Mouse (Mus musculus) 416B (cell line): ENCODE measurements at regions not wholly inside any gene's neighbourhood (a gene's known extent, or its start where the extent isn't known, plus 50 kb on each side); places are given as distances from the start of the nearest gene placed in this dataset.

Source experiments
- DNase-seq: peaks from one replicate; pipeline ENCODE4 v3.0.0; 2011; ENCODE audit warnings: low read depth

DNA sequence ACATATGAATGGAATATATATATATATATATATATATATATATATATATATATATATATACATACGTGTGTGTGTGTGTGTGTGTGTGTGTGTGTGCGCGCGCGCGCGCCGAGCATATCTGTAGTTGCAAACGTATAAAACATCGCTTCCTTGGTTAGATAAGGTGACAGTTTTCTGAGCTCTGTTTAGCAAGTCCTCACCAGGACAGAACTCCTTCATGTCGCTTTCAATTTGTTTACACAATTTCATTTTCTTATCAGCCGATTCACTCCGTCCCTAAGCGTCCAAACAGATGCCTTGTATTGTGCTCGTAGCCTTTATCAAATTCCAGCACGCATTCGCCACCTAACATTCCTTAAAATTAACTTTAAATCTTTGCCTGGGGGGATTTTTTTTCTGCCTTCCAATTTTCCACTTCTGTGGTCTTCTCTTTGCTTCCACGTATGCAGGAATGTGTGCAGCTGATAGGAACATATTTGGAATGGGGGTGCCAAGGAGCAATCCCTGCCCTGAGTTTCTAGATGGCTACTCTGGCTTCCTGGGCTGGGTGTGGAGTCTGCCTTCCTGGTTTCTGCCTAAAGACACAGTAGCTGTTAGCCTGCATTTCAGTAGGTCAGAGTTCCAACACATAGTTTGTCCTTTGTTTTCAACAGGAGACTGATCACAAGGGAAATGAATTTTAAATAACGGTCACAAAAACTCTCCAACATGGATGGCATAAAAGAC lies 575.7 kb downstream of the Robo2 start:
- DNase-seq = no peak

DNA sequence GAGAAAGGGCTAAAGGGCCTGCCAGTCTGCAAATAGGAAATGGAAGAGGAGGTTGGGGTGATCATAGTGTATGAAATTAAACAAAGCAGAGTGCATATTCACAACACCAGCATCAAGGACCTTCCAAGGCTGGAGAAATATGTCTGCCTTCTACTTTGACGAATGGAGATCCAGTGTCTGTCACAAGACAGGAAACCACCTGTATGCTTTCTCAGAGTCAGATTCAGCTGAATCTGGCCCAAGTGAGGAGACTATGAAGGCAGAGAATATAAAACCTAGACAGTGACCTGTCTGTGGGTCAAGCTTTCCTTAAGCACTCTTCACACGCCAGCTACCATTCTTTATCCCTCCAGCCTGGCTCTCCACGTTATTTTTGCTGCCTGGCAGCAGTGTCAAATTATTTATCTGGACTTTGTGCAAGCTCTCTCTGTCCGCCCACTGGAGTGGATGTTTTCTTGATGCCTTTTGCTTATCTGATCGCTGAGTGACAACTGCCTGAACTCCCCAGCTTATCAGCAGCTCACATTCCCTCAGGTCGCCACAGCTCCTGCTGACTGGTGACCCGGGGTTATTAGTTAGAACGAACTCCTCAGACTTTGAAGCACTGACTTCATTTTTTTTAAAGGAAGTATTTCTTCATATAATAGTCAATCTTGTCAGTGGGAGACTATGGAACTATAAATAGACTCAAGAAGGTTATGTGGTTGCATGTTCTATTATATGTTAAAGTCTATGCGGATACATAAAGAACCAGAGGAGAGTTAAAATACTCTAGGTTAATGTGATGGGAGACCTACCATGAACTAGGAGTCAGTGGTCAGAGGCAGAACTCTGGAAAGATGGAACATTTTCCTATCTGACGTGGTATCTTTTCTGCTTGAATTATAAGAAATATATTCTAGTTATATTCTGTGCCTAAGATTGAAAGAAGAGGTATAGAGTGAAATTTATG lies 590.0 kb downstream of the Robo2 start:
- DNase-seq = peak; percentile 97

DNA sequence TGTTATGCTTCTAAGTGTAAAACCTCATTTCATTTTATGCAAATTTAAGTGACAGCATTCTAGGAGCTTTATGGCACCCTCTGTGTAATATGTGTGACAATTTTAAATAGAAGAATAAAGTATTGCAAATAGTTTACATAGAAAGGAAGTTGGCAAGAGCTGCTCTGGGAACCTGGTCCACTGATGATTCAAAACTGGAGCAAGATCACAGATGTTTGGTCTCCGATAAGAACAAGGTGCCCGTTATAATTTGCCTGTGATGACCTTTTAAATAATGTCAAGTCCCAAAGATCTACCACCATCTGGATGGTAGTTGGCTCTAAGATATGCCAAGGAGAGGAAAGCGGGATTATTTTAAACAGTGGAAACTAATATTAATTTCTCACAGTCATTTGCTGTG lies 607.1 kb downstream of the Robo2 start:
- DNase-seq = no peak

- DNase-seq = no peak
These were observed 615.0 kb downstream of the Robo2 start for GRCm38 (mm10) chr16:73796528-73797171.

- DNase-seq = no peak
These were observed 626.6 kb downstream of the Robo2 start for GRCm38 (mm10) chr16:73785074-73785438.

GRCm38 (mm10) chr16:73784296-73785073 lies 627.1 kb downstream of the Robo2 start:
- no peak for DNase-seq

DNA sequence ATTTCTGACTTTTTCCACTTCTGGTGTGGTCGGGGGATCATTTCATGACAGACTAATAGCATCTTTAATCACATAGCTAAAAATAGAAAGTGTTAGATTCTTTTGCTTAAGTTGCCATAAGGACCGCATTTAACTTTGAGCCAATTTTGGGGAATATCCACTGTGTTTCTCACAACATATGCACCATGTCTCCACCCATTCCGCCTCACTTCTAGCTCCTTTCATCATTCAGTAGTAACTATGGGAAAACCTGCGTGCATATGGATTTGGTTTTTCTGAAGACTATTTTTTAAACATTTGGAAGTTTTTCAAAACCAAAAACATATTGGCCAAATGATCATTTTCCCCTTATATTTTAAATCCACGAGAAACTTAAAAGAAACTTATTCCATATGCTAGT lies 639.2 kb downstream of the Robo2 start:
- no peak for DNase-seq

DNA sequence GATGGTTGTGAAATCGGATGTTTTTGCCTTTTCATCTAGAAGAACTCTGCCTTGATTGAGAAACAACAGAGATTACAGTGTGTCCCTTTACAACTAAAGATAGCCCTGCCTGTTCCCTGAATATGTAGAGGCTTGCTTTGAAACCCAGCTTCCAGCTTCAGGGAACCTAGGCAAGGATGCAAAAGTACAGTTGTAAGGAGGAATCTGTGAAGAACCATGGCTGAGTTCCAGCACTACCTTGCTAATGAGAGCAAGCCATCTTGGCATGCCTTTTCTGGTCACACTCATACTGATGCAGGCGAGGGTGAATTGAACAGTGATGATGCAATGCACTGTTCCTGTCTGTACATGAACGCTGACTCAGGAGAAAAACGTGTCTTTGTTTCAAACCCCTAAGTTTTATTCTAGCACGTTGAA lies 641.2 kb downstream of the Robo2 start:
- peak; percentile 56 for DNase-seq

DNA sequence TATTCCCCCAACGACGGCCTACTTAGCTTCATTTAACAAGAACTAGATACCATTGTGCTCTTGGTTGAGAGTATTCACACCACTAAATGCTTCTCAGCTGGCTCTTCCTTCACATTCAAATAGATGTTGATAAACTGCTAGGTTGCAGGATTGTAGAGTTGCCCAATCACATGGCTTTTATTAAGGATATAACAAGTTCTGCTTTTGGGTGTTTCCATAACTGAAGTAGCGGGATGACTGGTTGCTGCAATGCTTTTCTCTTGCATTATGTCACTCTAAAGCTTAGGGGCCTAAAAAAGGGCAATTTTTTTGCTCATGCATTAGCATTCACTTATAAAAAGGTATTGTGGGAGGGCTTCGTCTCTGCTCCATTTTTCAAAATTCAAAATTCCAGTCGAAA lies 641.9 kb downstream of the Robo2 start:
- peak; percentile 52 for DNase-seq

- no peak for DNase-seq
These were observed 642.9 kb downstream of the Robo2 start for GRCm38 (mm10) chr16:73768706-73769105.

- DNase-seq = no peak
These were observed 646.4 kb downstream of the Robo2 start for GRCm38 (mm10) chr16:73765184-73765583.

DNA sequence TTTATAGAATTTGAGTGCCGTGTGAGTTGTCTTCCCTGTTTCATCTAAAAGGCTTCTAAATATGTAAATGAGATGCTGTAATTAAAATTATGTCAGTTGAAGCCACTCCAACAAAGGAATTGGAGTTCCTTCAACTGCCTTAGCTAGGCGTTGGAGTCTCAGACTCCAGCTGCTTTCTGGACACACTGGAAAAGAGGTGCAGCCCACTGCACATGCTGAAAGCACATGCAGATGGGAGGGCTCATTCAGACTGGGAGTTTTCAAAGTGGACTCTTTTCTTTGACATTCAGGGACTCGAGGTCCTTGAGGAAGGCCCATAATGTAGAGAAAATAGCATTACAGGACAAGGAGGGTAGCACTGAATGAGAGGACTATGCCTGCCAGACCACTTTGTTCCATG lies 650.7 kb downstream of the Robo2 start:
- no peak for DNase-seq

DNA sequence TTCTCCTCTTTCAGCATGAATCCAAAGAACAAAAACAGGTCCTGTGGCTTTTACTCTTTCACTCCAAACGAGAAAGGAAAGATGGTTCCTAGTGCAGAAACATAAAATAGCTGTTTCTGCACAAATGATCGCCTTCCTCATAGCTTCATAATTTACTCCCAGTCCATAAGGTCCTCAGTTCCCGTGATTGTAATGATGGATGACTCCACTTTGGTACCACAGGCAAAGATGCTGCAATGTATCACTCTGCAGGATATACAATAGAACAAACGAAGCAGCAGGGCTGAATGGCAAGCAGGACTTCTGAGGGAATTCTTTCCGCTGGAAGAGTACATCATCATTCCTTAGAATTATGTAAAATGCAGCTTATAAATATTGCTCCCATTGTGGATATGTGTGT lies 652.8 kb downstream of the Robo2 start:
- DNase-seq = no peak

GRCm38 (mm10) chr16:73754302-73754701 lies 657.3 kb downstream of the Robo2 start:
- DNase-seq = peak; percentile 5

DNA sequence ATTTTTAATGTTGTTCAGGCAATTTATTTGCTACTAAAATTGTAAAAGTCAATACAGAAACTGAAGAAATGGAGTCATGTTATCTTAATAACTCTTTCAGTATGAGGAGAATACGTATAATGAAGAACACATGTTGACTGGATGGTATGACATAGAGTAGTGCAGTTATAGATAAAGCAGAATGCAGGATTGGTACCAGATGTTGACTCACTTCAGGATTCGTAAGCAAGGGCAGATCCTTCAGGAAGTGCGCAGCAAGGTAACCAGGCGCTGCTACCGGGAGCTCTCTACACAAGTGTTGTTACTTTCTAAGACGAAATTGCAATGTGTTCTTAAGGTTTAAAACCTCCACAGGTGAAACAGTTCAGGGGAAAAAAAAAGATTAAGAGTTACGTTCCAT lies 683.3 kb downstream of the Robo2 start:
- no peak for DNase-seq

GRCm38 (mm10) chr16:73719691-73720090 lies 691.9 kb downstream of the Robo2 start:
- peak; percentile 10 for DNase-seq

- peak; percentile 64 for DNase-seq
These were observed 695.3 kb downstream of the Robo2 start for GRCm38 (mm10) chr16:73716301-73716700.

GRCm38 (mm10) chr16:73707051-73707450 lies 704.6 kb downstream of the Robo2 start:
- DNase-seq = no peak

DNA sequence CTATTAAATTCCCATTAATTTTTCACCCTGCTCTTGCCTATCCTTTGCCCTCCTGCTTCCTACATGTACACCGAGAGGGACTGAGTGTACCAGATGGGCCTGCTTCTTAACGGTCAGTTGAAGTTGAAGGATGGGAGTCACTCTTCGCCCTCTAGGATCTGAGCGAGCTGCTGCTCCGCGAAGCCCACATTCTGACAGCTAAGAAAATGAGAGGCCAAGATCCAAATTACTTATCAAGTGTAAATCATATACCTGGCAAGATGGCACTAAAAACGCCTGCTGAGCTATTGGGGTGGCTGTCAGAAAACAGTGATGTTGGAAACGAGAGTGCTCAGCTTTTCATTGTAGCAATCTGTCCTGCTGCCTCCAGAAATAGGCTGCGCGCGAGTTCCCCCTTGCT lies 722.4 kb downstream of the Robo2 start:
- DNase-seq = no peak

GRCm38 (mm10) chr16:73679804-73680203 lies 731.8 kb downstream of the Robo2 start:
- peak; percentile 25 for DNase-seq

GRCm38 (mm10) chr16:73670516-73670915 lies 741.1 kb downstream of the Robo2 start:
- no peak for DNase-seq
